Mouse (Mus musculus) frontal cortex, postnatal 36 days (tissue): ENCODE measurements at regions not wholly inside any gene's neighbourhood (a gene's known extent, or its start where the extent isn't known, plus 50 kb on each side); places are given as distances from the start of the nearest gene placed in this dataset.
"Not testable (repeated sequence)": the region's sequence is repeated elsewhere in the genome, so short reads cannot be mapped to it uniquely, and the experiment has no call there.

Experiments
- DNase-seq, 2 experiments: peaks; one replicate each; pipeline ENCODE4 v3.0.0; 2022; ENCODE audit warnings: low spot score in 2 of 2

- DNase-seq: peak; percentile 1
These were observed 301.9 kb downstream of the Hpcal1 start for GRCm38 (mm10) chr12:17992572-17992971.

GRCm38 (mm10) chr12:17993368-17993767 is 302.7 kb downstream of the Hpcal1 start:
- not testable (repeated sequence) for DNase-seq
